Mouse (Mus musculus): ENCODE data around the gene Map7.

DNA sequence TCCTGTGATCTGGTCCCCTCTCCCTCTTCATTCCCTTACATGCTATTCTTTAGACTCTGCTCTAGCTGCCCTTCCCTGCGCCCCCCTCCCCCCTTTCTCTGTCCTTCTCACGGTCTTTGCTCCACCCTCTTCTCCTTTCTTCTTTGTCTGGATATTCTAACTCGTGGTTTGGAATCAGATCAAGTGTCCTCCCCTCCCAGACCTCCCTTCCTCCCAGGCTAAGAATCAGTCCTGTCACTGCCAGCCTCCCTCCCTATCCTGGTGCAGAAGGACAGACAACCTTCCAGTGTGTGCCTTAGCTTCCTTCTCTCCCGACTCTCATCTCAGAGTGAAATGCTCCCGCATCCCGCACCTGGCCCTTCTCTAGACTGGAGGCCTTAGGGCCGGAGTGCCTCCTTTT, 27.8 kb downstream of the Map7 start:
- no peak for TF ChIP-seq CTCF (IDR thresholded peaks at IDR 0.05; ENCODE audit: borderline replicate concordance, insufficient read depth, low read length)
- no peak for TF ChIP-seq POLR2A (IDR thresholded peaks at IDR 0.05; ENCODE audit: low read depth, low read length)
